Mouse (Mus musculus) left cerebral cortex, postnatal 10 days (tissue): ENCODE results near the gene Olfr384. TPM values are rescaled to one million over a fixed set of nuclear protein-coding genes. Genes with fewer than 3 reads are reported as not detected.
"Not testable (repeated sequence)": the region's sequence is repeated elsewhere in the genome, so short reads cannot be mapped to it uniquely, and the experiment has no call there.

ENCODE experiments used
- DNase-seq, 2 experiments: peaks; one replicate each; pipeline ENCODE4 v3.0.0; 2021 to 2022; ENCODE audit warnings: low spot score in 2 of 2, mixed read lengths in 1 of 2; ENCODE audit errors: extremely low spot score in 1 of 2
- intact Hi-C: fragments of 180-260 bp; cut with DNase I; formaldehyde crosslinking; loops from one replicate; pipeline ENCODE4 v1.15.1; 2025
- total RNA-seq, 2 experiments: library from RNA; stranded (reverse); gene quantifications; 2 replicates each; pipeline ENCODE4 v1.2.3; 2021

The Olfr384 gene
- total RNA-seq: not detected

GRCm38 (mm10) chr11:73598294-73598693 lies at the start of gene Olfr384:
Gene Olfr384 (plus strand): TSS chr11:73598594.
- intact Hi-C loops: loop anchor here (5.0 kb wide), 1 partner anchor 46 kb away; no protein-coding TSS in a partner anchor
- no peak for DNase-seq

- no peak for DNase-seq
- intact Hi-C loops: no loop called here
Observed at GRCm38 (mm10) chr11:73579871-73580270, 18.5 kb upstream of the Olfr384 start.

GRCm38 (mm10) chr11:73583188-73583587 lies 15.2 kb upstream of the Olfr384 start:
- intact Hi-C loops: not testable (repeated sequence)

GRCm38 (mm10) chr11:73592908-73593307 lies 5.5 kb upstream of the Olfr384 start, which contains the start of gene Olfr385:
Gene Olfr385 (minus strand): TSS chr11:73593008.
- intact Hi-C loops: no loop called here
- no peak for DNase-seq

More at GRCm38 (mm10) chr11:73583188-73583587, 15.2 kb upstream of the Olfr384 start:
- DNase-seq: not testable (repeated sequence)

Other genes with a start within 250 kb of the Olfr384 start
- not detected for gene Olfr20, start 247.8 kb upstream of the Olfr384 start, total RNA-seq
- gene Olfr376, start 227.3 kb upstream of the Olfr384 start, total RNA-seq: not detected
- gene Olfr1, start 199.0 kb upstream of the Olfr384 start, total RNA-seq: not detected
- not detected for gene Olfr378, start 170.1 kb upstream of the Olfr384 start, total RNA-seq
- gene Olfr380, start 141.1 kb upstream of the Olfr384 start, total RNA-seq: not detected
- not detected for gene Olfr381, start 107.0 kb upstream of the Olfr384 start, total RNA-seq
- not detected for gene Olfr382, start 81.4 kb upstream of the Olfr384 start, total RNA-seq
- not detected for gene Olfr385, start 5.6 kb upstream of the Olfr384 start, total RNA-seq
- gene Zfp735, start 90.2 kb downstream of the Olfr384 start, total RNA-seq: not detected
- not detected for gene Olfr389, start 182.1 kb downstream of the Olfr384 start, total RNA-seq
- not detected for gene Olfr390, start 184.4 kb downstream of the Olfr384 start, total RNA-seq
- not detected for gene Olfr391-ps, start 204.5 kb downstream of the Olfr384 start, total RNA-seq
- gene Olfr392, start 218.5 kb downstream of the Olfr384 start, total RNA-seq: not detected